Mouse (Mus musculus): ENCODE results near the gene Hkdc1. TPM values are rescaled to one million over a fixed set of nuclear protein-coding genes. Genes with fewer than 3 reads are reported as not detected.

Hkdc1 gene
- 0.02 TPM in 1 of 2 replicates, not detected in the other for polyA plus RNA-seq (2012)

DNA sequence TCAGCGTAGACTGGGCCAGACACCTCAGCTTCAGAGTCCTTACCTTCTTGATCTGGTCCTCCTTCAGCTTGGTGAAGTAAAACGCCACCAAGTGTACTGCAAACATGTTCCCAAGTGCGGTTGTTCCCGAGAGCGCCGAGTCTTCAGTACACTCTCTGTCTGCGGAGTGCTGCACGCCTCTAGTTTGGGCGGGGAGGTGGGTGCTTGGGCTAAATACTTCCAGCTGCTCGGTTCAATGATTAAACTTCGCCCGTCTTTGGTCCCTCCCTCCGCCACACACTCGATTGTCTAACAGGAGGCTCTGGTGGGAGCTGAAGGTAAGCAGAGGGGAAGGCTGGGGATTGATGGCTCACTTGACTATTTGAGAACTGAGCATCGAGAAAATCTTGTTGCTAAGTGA, at the start of gene Hkdc1:
Gene Hkdc1, minus strand, starts transcription at position 237 of the 400 bp plus-strand sequence.

DNA sequence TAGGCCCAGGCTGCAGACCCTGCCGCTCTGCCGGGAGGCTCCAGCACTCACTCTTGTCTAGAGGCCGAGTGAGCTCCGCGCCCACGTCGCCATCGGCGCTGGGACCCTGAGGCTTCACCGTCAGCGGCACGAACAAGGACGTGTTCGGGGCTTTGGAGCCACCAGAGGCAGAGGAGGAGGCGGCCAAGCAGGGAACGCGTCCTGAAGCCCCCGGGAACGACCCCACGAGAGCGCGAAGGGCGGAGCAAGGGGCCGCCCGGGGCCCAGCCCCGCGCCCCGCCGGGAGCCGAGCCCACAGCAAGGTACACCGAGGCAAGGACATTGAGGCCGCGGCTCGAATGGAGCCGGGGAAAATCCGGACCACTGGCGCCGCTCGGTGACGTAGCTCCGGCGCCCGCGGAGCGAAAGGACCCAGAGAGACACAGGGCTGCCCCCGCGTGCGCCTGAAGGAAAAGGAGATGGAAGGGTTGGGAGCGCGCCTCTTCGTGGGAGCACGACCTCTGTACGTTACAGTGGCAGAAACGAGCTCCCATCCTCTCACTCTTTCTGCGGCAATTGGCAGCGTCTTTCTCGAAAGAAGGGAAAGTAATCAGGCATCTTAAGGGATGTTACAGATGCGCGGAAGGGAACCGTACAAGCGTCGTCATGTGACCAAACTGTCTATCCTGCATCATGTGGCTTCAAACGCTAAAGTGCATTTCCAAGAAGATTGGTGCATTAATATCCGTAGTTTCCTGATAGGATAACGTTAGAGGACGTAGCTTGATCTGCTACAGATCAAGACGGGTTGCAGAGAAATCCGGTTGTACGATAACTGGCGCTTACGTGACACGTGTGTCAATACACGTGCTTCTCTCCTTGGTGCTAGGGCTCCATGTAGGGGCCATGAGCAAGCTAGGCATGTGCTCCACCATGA, 27.3 kb upstream of the Hkdc1 start, which contains the start of the genes 4930507D05Rik and Supv3l1:
Gene 4930507D05Rik, plus strand, starts transcription at position 126 of the 916 bp plus-strand sequence.
Gene Supv3l1, minus strand, starts transcription at position 375 of the 916 bp plus-strand sequence.

GRCm38 (mm10) chr10:62379808-62380207, 42.5 kb downstream of the Hkdc1 start, which contains the start of gene Hk1:
Gene Hk1 (minus strand): TSS chr10:62379908.

Other genes starting within 250 kb of the Hkdc1 start
- 0.35 and 0.45 TPM in 2 replicates for gene Tspan15, start 191.2 kb downstream of the Hkdc1 start, polyA plus RNA-seq (2012)
- not detected in 2 replicates for gene Tacr2, start 170.1 kb downstream of the Hkdc1 start, polyA plus RNA-seq (2012)
- gene Hk1, start 42.6 kb downstream of the Hkdc1 start, polyA plus RNA-seq (2012): 254 and 322 TPM in 2 replicates
- 0.18 and 0.41 TPM in 2 replicates for gene 4930507D05Rik, start 27.0 kb upstream of the Hkdc1 start, polyA plus RNA-seq (2012)
- 18.6 and 27.3 TPM in 2 replicates for gene Supv3l1, start 27.2 kb upstream of the Hkdc1 start, polyA plus RNA-seq (2012)
- gene Vps26a, start 64.3 kb upstream of the Hkdc1 start, polyA plus RNA-seq (2012): 11.1 and 11.4 TPM in 2 replicates
- gene Srgn, start 105.0 kb upstream of the Hkdc1 start, polyA plus RNA-seq (2012): 890 and 940 TPM in 2 replicates
- gene Kif1bp, start 156.0 kb upstream of the Hkdc1 start, polyA plus RNA-seq (2012): 6.3 and 6.7 TPM in 2 replicates
- 90.8 and 142 TPM in 2 replicates for gene Ddx21, start 179.8 kb upstream of the Hkdc1 start, polyA plus RNA-seq (2012)
- gene Ddx50, start 228.7 kb upstream of the Hkdc1 start, polyA plus RNA-seq (2012): 97.3 and 136 TPM in 2 replicates